Mouse (Mus musculus) hindbrain, embryonic 14.5 days (tissue): ENCODE data around the gene Tpcn1. TPM values are rescaled to one million over a fixed set of nuclear protein-coding genes. Genes with fewer than 3 reads are reported as not detected.

Source experiments
- ATAC-seq: fragments of 200-750 bp; cut with Nextera tagmentation; 2 replicates; pipeline ENCODE4 v1.8.0; 2017; ENCODE audit warnings: moderate number of reproducible peaks, mild to moderate bottlenecking, moderate TSS enrichment, moderate library complexity; ENCODE audit not compliant: low FRiP score
- DNase-seq: peaks from one replicate; pipeline ENCODE4 v3.0.0-alpha.2; 2015; ENCODE audit warnings: low spot score
- H3K27ac ChIP-seq: fragments of 300-500 bp; sonication (generic); 2 replicates; pipeline ENCODE4 v1.5.1; 2014; ENCODE audit warnings: mild to moderate bottlenecking, moderate library complexity
- H3K27me3 ChIP-seq: fragments of 300-500 bp; sonication (generic); 2 replicates; pipeline ENCODE4 v1.6.1; 2014; ENCODE audit warnings: mild to moderate bottlenecking, low read length, mixed read lengths; ENCODE audit not compliant: control insufficient read depth, insufficient read depth
- H3K36me3 ChIP-seq: fragments of 300-500 bp; sonication (generic); replicated peaks from 2 replicates; pipeline ENCODE4 v1.6.1; 2014; ENCODE audit not compliant: control insufficient read depth, insufficient read depth
- H3K4me1 ChIP-seq: fragments of 300-500 bp; sonication (generic); replicated peaks from 2 replicates; pipeline ENCODE4 v1.6.1; 2014; ENCODE audit warnings: antibody characterized with exemption, low read length, mixed read lengths; ENCODE audit not compliant: control insufficient read depth, insufficient read depth
- H3K4me2 ChIP-seq: fragments of 300-500 bp; sonication (generic); replicated peaks from 2 replicates; pipeline ENCODE4 v1.6.1; 2014; ENCODE audit warnings: mild to moderate bottlenecking, moderate library complexity
- H3K4me3 ChIP-seq: fragments of 300-500 bp; sonication (generic); replicated peaks from 2 replicates; pipeline ENCODE4 v1.5.1; 2014; ENCODE audit warnings: mild to moderate bottlenecking, low read length
- H3K9ac ChIP-seq: fragments of 300-500 bp; sonication (generic); 2 replicates; pipeline ENCODE4 v1.6.1; 2014
- H3K9me3 ChIP-seq: fragments of 300-500 bp; sonication (generic); 2 replicates; pipeline ENCODE4 v1.6.1; 2016; ENCODE audit warnings: low read length; ENCODE audit not compliant: control insufficient read depth
- WGBS: fragments of 180-500 bp; shearing (Covaris S2); extraction: QIAGEN DNeasy Blood & Tissue Kit; methylation state at CpG from one replicate; pipeline ENCODE4 v1.1.7; 2014; 5-methylcytosine and 5-hydroxymethylcytosine counted together
- polyA plus RNA-seq: library from polyadenylated mRNA; unstranded; fragments of >200 nt; fragmentation: Nextera tagmentation; extraction: Ambion mirVana; gene quantifications from 2 replicates; pipeline ENCODE4 v1.2.1, GENCODE M21; 2014

Tpcn1 gene
- polyA plus RNA-seq, 1 experiment from 2014 or later = 15.7 TPM

DNA sequence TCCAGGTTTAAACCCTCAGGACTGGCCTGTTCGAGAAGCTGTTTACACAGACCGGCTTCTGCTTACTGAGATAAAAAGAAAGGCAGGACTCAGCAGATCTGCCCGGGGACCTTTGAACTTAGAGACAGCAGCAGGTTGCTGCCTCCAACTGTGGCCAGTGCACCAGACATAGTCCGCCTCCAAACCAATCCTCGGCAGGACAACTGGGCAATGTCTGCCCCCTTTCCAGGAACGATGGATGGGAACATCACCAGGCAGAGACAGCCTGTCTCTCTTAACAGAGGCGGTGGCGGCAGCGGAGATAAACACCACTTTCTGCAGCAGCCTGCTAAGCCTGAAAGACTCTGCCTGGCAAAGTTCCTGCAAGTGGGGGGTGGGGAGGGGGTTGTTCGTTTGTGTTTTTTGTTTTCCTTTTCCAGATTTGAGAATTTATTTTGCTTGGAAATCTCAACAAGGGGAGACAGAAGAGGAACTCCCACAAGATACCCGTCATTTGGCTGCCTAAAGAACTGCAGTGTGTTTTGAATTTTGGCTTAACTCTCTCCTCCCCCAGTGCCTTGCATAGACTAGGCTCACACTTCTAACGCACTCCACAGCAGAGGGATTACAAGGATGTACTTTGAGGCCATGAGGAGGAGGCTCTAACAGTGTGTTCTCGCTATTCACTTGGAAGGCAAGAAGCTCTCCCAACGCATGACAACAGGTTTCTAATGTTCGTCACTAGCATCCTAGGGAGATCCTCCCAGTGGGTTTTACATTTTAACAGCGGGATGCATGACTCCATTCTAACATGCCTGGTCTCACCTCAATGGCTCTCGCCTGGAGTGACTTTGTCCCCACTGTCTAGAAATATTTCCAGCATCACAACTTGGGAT is 1.5 kb downstream of the Tpcn1 start:
- DNase-seq (peak; percentile 26), ATAC-seq (no peak)
- H3K9me3 ChIP-seq = no peaks in the 10 kb centered on the region
- peaks cover 18% of the 10 kb centered on the region for H3K4me1 ChIP-seq
- H3K27me3 ChIP-seq = no peaks in the 10 kb centered on the region
- peaks cover 14% of the 10 kb centered on the region; the same call in 1 of the 2 replicates for H3K36me3 ChIP-seq
- peak overlapping the region; percentile 90; the same call in 1 of the 2 replicates for H3K4me3 ChIP-seq
- peak overlapping the region; percentile 26; the same call in 1 of the 2 replicates for H3K9ac ChIP-seq
- H3K27ac ChIP-seq = no peak overlapping the region
- 8% methylated on average over 17 of the region's 17 CpGs for WGBS
- H3K4me2 ChIP-seq = peak overlapping the region; percentile 99

DNA sequence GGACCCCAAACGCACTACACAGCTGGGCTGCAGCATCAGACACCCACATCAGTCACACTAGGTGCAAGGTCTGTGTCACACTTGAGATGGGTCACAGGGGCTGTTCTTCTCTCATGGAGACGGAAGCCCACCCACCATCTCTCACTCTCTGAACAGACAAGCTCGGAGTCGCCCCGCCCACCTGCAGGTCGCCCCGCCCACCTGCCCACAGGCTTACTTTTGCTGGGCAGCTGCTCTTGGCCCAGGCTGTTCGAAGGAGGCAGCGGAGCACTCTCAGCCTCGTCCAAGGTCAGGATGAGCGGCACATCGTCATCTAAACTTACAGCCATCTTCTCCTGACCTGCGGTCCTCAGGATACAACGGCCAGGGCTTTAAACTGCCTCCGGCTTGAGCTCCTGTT is 3.5 kb downstream of the Tpcn1 start:
- Histone ChIP-seq H3K36me3 (peaks cover 14% of the 10 kb centered on the region; the same call in 1 of the 2 replicates), H3K9ac (no peak overlapping the region), H3K27me3 (no peaks in the 10 kb centered on the region), H3K4me1 (peaks cover 22% of the 10 kb centered on the region), H3K4me3 (no peak overlapping the region), H3K4me2 (no peak overlapping the region), H3K27ac (no peak overlapping the region), H3K9me3 (no peaks in the 10 kb centered on the region)
- WGBS = 37% methylated on average over 15 of the region's 15 CpGs
- DNase-seq (no peak), ATAC-seq (no peak)

DNA sequence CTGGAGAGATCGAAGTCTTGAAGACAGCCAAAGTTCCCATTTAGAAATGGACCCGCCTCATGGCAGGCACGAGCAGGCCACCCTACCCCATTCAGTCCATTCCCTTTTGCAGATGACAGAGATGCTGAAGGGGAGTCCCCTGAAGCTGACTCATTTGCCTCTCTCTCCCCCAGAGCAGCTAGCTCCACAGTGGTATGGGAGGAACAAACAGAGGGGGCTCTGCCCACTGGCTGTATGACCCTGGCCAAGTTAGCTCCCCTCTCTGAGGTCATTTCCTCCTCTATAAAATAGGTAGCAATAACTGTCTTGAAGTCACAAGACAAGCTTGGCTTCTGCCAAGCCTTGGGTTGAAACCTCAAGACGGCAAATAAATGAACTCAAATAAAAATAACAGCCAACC is 5.0 kb downstream of the Tpcn1 start:
- Histone ChIP-seq H3K27me3 (no peaks in the 10 kb centered on the region), H3K4me1 (peaks cover 30% of the 10 kb centered on the region), H3K9me3 (no peaks in the 10 kb centered on the region), H3K4me2 (no peak overlapping the region), H3K4me3 (no peak overlapping the region), H3K27ac (no peak overlapping the region), H3K36me3 (peaks cover 14% of the 10 kb centered on the region; the same call in 1 of the 2 replicates), H3K9ac (no peak overlapping the region)
- WGBS = 93% methylated on average over 4 of the region's 4 CpGs
- no peak for ATAC-seq
- no peak for DNase-seq

DNA sequence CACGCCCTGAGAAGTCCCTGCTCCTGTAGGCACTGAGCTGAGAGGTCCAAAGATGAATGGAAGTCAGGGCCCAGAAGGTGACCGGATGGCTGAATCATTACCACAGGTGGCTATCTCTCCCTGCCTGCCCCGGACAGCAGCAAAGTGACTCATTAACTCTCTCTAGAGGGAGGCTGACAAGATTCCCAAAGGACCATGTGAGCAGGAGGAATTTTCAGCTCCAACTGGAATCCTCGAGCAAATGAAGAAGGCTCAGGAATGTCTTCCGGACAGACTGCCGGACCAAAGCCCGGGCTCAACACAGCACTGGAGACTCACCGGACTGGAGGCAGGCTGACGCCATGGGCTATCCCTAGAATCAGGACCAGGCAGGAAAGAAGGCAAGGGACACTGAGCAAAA is 6.5 kb downstream of the Tpcn1 start:
- Histone ChIP-seq H3K27me3 (no peaks in the 10 kb centered on the region), H3K36me3 (peaks cover 14% of the 10 kb centered on the region; the same call in 1 of the 2 replicates), H3K4me3 (no peak overlapping the region), H3K9me3 (no peaks in the 10 kb centered on the region), H3K27ac (no peak overlapping the region), H3K4me1 (peaks cover 30% of the 10 kb centered on the region), H3K9ac (no peak overlapping the region), H3K4me2 (no peak overlapping the region)
- 84% methylated on average over 9 of the region's 9 CpGs for WGBS
- ATAC-seq (no peak), DNase-seq (no peak)

DNA sequence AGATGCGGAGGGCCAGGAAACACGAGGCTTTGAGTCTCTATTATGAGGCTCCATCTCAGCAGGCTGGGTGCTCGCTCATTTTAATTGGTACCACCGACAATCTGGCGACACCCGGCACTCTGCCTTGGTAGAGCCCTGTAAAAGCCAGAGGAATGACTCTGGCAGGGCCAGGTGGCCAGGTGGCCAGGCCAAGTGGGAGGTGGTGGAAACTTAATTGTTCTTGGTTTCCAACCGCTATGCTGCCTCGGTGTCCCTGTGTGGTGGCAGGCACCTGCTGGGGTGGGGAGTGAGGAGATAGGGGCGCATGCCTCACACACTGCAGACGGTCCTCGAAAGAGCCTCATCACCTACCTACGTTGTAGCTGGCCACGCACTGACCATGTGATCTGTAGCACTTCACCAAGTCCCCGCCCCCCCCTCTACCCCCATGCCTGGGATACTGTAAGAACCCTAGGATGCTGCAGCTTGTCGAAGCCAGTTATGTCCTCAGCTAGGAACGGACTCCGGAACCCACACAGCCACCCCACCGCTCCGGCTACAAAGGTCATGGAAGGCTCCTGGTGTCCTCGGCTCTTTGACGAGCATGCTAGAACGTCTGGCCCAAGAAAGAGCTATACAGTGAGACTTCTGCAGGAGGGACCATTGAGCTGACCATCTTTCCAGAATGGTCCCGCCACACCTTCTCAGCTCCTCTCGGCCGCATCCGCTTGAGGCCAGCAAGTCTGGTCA is 8.4 kb downstream of the Tpcn1 start:
- Histone ChIP-seq H3K4me1 (peaks cover 29% of the 10 kb centered on the region), H3K36me3 (peaks cover 14% of the 10 kb centered on the region; the same call in 1 of the 2 replicates), H3K27me3 (no peaks in the 10 kb centered on the region), H3K4me2 (no peak overlapping the region), H3K9ac (no peak overlapping the region), H3K27ac (peak overlapping the region; percentile 71), H3K9me3 (no peaks in the 10 kb centered on the region), H3K4me3 (no peak overlapping the region)
- no peak for DNase-seq
- WGBS = 77% methylated on average over 26 of the region's 26 CpGs
- ATAC-seq = peak; percentile 44; the same call in 1 of the 2 replicates

DNA sequence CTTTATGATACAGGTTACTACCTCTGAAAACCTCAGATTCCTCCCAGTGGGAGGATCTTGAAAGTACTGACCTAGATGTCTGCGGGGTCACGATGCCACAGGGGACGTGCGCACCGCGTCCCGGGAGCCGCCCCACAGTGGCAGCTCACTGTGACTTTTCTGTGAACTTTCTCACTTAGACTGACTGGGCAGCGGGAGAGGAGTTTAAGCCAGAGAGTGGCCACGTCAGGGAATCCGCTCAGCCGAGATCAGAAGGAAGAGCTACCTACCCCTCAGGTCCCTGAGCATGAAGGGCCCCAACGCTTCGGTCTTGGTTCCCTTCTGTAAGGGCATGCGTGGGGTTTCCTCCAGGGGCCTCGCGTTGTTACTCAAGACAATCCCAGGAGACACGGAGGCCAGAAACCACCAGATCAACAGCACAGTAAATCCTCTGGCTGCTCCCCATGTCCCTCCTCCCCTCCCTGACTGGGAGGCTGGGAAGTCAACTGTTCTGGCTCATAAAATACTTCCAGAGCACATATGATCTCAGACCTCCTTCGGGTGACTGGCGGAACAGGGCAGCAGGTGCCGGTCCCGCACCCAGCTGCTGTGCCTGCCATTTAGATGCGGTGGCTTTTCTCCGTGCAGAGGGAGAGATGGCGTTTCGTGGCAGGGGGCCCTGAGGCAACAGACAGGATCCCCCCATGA is 9.1 kb downstream of the Tpcn1 start:
- H3K9me3 ChIP-seq = no peaks in the 10 kb centered on the region
- no peak overlapping the region for H3K4me2 ChIP-seq
- H3K36me3 ChIP-seq = peaks cover 14% of the 10 kb centered on the region; the same call in 1 of the 2 replicates
- H3K4me1 ChIP-seq = peaks cover 29% of the 10 kb centered on the region
- H3K9ac ChIP-seq = no peak overlapping the region
- H3K4me3 ChIP-seq = no peak overlapping the region
- ATAC-seq = peak; percentile 52; the same call in 1 of the 2 replicates
- H3K27me3 ChIP-seq = no peaks in the 10 kb centered on the region
- WGBS = 48% methylated on average over 26 of the region's 26 CpGs
- no peak for DNase-seq
- H3K27ac ChIP-seq = peak overlapping the region; percentile 71

DNA sequence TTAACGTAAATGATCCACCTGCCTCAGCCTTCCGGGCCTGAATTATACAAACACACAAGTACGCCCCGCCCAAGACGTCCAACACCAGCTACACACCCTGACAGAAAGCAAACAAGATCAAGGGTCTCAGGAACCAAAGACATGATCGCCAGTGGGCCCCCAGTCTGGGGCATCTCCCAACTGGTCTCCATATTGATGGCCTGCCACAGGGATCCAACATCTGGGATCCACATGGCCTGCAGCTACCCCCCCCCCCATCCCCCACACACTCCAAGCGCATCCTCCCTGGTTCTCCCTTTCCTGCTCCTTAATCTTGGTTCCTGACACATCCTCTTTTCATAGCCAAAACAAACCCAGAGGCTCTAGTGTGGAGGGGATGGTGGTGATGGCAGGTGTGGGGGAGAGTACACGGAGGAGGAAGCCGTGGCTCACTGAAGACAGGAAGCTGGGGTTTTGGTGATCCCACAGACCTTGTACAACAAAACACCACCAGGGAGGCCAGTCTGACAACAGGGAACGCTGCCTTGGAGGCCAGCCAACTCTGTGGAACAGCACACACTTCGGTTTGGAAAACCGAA is 9.9 kb downstream of the Tpcn1 start:
- Histone ChIP-seq H3K4me2 (no peak overlapping the region), H3K4me1 (peaks cover 29% of the 10 kb centered on the region), H3K36me3 (peaks cover 6% of the 10 kb centered on the region; the same call in 1 of the 2 replicates), H3K9ac (no peak overlapping the region), H3K4me3 (no peak overlapping the region), H3K9me3 (no peaks in the 10 kb centered on the region), H3K27me3 (no peaks in the 10 kb centered on the region), H3K27ac (peak overlapping the region; percentile 71)
- ATAC-seq (no peak; the same call in 1 of the 2 replicates), DNase-seq (no peak)
- 50% methylated on average over 12 of the region's 12 CpGs for WGBS

DNA sequence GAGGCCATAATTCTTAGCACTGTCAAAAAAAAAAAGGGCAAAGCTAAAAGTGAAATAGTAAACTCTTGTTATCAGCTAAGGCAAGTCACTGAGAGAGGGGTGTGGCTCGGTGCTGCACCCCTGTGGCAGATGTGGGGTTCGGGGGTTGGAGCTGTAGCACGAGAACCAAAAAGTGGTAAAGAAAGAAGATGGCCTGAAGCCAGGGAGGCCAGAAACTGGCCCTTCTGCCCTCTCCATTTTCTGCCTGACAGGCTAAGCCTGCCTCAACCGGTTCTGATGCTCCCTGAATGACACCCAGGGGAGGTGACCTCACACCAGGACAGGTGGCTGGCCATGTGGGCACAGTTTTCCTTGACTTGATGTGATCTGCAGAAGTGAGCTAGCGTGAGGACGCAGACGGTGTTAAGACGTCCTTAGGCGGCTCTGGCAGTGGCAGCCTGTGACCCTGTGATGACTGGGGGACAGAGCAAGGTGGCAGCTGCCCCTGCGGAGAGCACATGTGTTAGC is 10.5 kb downstream of the Tpcn1 start:
- H3K9me3 ChIP-seq = no peaks in the 10 kb centered on the region
- ATAC-seq (no peak), DNase-seq (no peak)
- peak overlapping the region; percentile 71 for H3K27ac ChIP-seq
- 55% methylated on average over 10 of the region's 10 CpGs for WGBS
- peaks cover 29% of the 10 kb centered on the region for H3K4me1 ChIP-seq
- H3K36me3 ChIP-seq = 0 out of 2 replicates have a peak, but pooled peaks cover under 1% of the 10 kb centered on the region
- no peaks in the 10 kb centered on the region for H3K27me3 ChIP-seq
- no peak overlapping the region for H3K4me3 ChIP-seq
- H3K4me2 ChIP-seq = no peak overlapping the region
- no peak overlapping the region for H3K9ac ChIP-seq
